Mouse (Mus musculus) thymus, postnatal 0 days (tissue): ENCODE data around the gene Prkn. TPM values are rescaled to one million over a fixed set of nuclear protein-coding genes. Genes with fewer than 3 reads are reported as not detected.

Source experiments
- DNase-seq: peaks from one replicate; pipeline ENCODE4 v3.0.0-alpha.2; 2015; ENCODE audit warnings: low spot score
- polyA plus RNA-seq: library from polyadenylated mRNA; unstranded; fragments of >200 nt; fragmentation: Nextera tagmentation; extraction: Ambion mirVana; gene quantifications from 2 replicates; pipeline ENCODE4 v1.2.1, GENCODE M21; 2015

Gene Prkn
- polyA plus RNA-seq, 1 experiment from 2014 or later = 2.1 TPM

- no peak for DNase-seq
Observed at GRCm38 (mm10) chr17:11270179-11270578, 430.0 kb downstream of the Prkn start.

GRCm38 (mm10) chr17:11271876-11272275 is 431.7 kb downstream of the Prkn start:
- DNase-seq = no peak

- no peak for DNase-seq
Observed at GRCm38 (mm10) chr17:11284246-11284645, 444.1 kb downstream of the Prkn start.

- DNase-seq = no peak
Observed at GRCm38 (mm10) chr17:11290183-11290582, 450.0 kb downstream of the Prkn start.

- DNase-seq = no peak
Observed at GRCm38 (mm10) chr17:11303116-11303515, 462.9 kb downstream of the Prkn start.

- DNase-seq = no peak
Observed at GRCm38 (mm10) chr17:11309843-11310242, 469.7 kb downstream of the Prkn start.

- DNase-seq = no peak
Observed at GRCm38 (mm10) chr17:11314163-11314562, 474.0 kb downstream of the Prkn start.

- no peak for DNase-seq
Observed at GRCm38 (mm10) chr17:11315675-11316074, 475.5 kb downstream of the Prkn start.

GRCm38 (mm10) chr17:11318946-11319345 is 478.8 kb downstream of the Prkn start:
- no peak for DNase-seq

GRCm38 (mm10) chr17:11319666-11320360 is 479.6 kb downstream of the Prkn start:
- DNase-seq = no peak

- no peak for DNase-seq
Observed at GRCm38 (mm10) chr17:11332081-11332480, 491.9 kb downstream of the Prkn start.

- no peak for DNase-seq
Observed at GRCm38 (mm10) chr17:11333741-11334140, 493.6 kb downstream of the Prkn start.

GRCm38 (mm10) chr17:11336156-11336555 is 496.0 kb downstream of the Prkn start:
- DNase-seq = no peak

GRCm38 (mm10) chr17:11340368-11340767 is 500.2 kb downstream of the Prkn start:
- DNase-seq = no peak

GRCm38 (mm10) chr17:11346310-11346709 is 506.1 kb downstream of the Prkn start:
- no peak for DNase-seq

- DNase-seq = no peak
Observed at GRCm38 (mm10) chr17:11352778-11353552, 512.8 kb downstream of the Prkn start.

- no peak for DNase-seq
Observed at GRCm38 (mm10) chr17:11353553-11353945, 513.4 kb downstream of the Prkn start.

- no peak for DNase-seq
Observed at GRCm38 (mm10) chr17:11354348-11354747, 514.2 kb downstream of the Prkn start.

GRCm38 (mm10) chr17:11375461-11375860 is 535.3 kb downstream of the Prkn start:
- DNase-seq = no peak

GRCm38 (mm10) chr17:11383364-11383962 is 543.3 kb downstream of the Prkn start:
- DNase-seq = no peak

- no peak for DNase-seq
Observed at GRCm38 (mm10) chr17:11385246-11385645, 545.1 kb downstream of the Prkn start.

- DNase-seq = no peak
Observed at GRCm38 (mm10) chr17:11392622-11393294, 552.6 kb downstream of the Prkn start.
